Mouse (Mus musculus) liver, postnatal 0 days (tissue): ENCODE data around the gene B4galt2.

Experiments
- CTCF ChIP-seq: sonication (generic); IDR thresholded peaks from 2 replicates; pipeline ENCODE4 v1.5.1; 2016; ENCODE audit warnings: antibody characterized with exemption, low read depth
- EP300 ChIP-seq: IDR thresholded peaks from 2 replicates; pipeline ENCODE4 v1.6.1; 2016; ENCODE audit warnings: antibody characterized with exemption, low read depth, mild to moderate bottlenecking

DNA sequence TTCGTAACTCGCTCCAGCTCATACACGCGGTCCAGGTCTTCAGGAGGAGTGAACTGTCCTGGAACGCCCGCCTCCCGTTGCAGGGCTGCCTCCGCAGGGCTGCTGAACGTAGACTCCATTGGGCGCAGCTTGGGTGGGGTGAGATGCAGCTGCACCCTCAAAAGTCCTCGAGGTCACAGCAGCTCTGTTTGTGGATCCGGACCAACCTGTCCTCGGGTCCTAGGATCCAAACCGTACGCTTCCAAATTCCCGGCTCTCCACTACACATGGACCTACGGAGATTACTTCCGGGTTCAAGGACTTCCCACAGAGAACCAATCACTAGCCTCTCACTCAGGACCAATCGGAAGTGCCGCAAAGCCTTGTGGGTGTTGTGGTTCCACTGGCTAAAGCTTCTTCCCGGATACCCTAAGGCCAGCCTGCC lies 8.5 kb upstream of the B4galt2 start, which contains the start of gene Dph2:
- TF ChIP-seq CTCF: no peak
- no peak for TF ChIP-seq EP300
